Mouse (Mus musculus): ENCODE measurements around the gene Ifi213.

DNA sequence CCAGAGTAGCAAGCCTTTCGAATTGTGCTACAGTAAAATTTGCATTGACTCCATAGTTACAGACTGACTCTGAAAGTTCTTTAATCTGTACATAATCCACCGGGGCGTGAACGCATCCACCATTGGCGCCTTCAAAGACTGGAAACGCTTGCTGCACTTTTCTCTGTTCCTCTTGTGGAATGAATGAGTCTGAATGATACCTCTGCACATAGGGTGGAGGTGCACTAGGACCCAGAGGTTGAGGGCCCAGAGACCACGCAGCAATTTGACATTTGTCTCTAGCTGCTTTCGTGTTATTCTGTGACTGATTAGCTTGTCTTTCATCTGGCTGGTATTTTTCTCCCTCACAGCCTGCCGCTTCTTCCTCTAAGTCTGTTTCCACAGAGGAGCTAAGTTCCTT lies 20.0 kb downstream of the Ifi213 start:
- no peak for TF ChIP-seq CTCF (IDR thresholded peaks at IDR 0.05; ENCODE audit: insufficient read depth, low read length)
- TF ChIP-seq POLR2A (IDR thresholded peaks at IDR 0.05; ENCODE audit: borderline replicate concordance, extremely low read depth, low read depth, low read length), result no peak

Data from lung, adult 2 months (tissue).